Comparison of ENCODE assay signal across 9 mouse cellular contexts in the genomic region with DNA sequence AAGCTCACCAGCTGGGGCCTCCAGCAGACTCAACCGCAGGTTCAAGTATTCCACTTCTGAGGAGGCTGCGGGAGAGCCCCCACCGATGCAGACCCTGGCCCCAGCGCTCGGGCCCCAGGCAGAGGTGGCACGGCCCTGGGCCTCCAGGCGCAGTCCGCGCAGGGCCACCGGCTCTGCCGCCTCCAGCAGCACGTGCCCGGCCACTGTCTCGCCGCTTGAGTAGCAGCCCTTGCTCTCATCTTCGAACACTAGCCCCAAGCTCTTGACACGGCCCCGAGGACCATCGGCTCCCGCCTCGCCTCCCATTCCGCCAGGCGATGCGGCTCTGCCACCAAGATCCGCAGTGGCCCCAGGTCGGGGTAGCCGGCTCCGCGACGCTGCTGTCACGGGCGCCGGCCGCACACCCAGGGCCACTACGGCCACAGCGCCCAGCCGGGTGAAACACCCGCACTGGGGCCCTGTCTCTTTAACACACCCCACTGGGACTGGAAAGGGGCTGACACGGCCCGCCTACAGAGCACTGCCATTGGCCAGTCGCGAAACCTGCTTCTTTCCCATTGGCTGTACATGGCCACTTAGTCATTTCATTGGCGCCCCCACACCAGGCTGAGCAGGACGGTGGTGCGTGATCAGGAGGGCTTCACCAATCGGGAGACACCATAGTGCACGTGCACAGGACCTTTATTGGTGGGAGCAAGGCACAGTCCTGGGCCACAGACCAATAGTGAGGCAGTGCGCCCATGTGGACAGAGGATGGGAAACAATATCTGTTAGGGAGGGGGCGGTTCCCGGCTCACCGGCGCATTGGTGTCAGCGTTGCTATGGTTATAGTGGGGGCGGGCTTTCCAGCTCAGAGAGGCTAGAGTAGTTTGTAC. TPM values are rescaled to one million over a fixed set of nuclear protein-coding genes. Genes with fewer than 3 reads are reported as not detected.
A peak's percentile ranks its signal among the peaks of the same experiment; 100 is the strongest.
DNase-seq lines count a peak whose midpoint lies in the region; ATAC-seq and TF ChIP-seq lines count a peak whose summit lies in the region.
"Had no signal": no experiment of that assay in that cellular context is flagged by ENCODE, and none has a peak within 500 bp of the region (broad histone marks: within the 10 kb centered on the region; RNA-seq: fewer than 3 reads in every experiment).

Gene Arrdc4, minus strand, starts transcription at position 481 of the 875 bp plus-strand sequence.

- no peaks in the 10 kb centered on the region for H3K27me3 ChIP-seq in forebrain, embryonic 13.5 days
- no peaks in the 10 kb centered on the region for H3K27me3 ChIP-seq in heart, postnatal 0 days (ENCODE audit: control insufficient read depth, insufficient read depth, low read length)
- no peaks in the 10 kb centered on the region for H3K27me3 ChIP-seq in liver, embryonic 14.5 days (ENCODE audit: control insufficient read depth, insufficient read depth, low read length)
- no peaks in the 10 kb centered on the region for H3K27me3 ChIP-seq in neural tube, embryonic 11.5 days (ENCODE audit: control insufficient read depth, insufficient read depth, low read length)
- no peaks in the 10 kb centered on the region for H3K27me3 ChIP-seq in stomach, embryonic 16.5 days (ENCODE audit: control insufficient read depth, insufficient read depth, low read length)

- no peaks in the 10 kb centered on the region for H3K36me3 ChIP-seq in forebrain, embryonic 13.5 days (ENCODE audit: poor library complexity, severe bottlenecking)
- peaks cover 11% of the 10 kb centered on the region for H3K36me3 ChIP-seq in heart, postnatal 0 days (replicated peaks; ENCODE audit: control insufficient read depth, insufficient read depth, low read length)
- no peaks in the 10 kb centered on the region for H3K36me3 ChIP-seq in liver, embryonic 14.5 days (replicated peaks; ENCODE audit: control insufficient read depth, insufficient read depth, low read depth)
- no peaks in the 10 kb centered on the region for H3K36me3 ChIP-seq in neural tube, embryonic 11.5 days (ENCODE audit: control insufficient read depth, insufficient read depth, low read length)
- no peaks in the 10 kb centered on the region; the same call in 1 of the 2 replicates for H3K36me3 ChIP-seq in stomach, embryonic 16.5 days (ENCODE audit: control insufficient read depth, insufficient read depth, low read length)

- H3K9me3 ChIP-seq in forebrain, embryonic 13.5 days (replicated peaks) = no peaks in the 10 kb centered on the region
- H3K9me3 ChIP-seq in heart, postnatal 0 days (replicated peaks; ENCODE audit: control insufficient read depth, low read length) = no peaks in the 10 kb centered on the region
- no peaks in the 10 kb centered on the region for H3K9me3 ChIP-seq in liver, embryonic 14.5 days (ENCODE audit: control insufficient read depth, low read length)
- no peaks in the 10 kb centered on the region for H3K9me3 ChIP-seq in neural tube, embryonic 11.5 days (ENCODE audit: control insufficient read depth, low read length)
- H3K9me3 ChIP-seq in stomach, embryonic 16.5 days (replicated peaks; ENCODE audit: control insufficient read depth, low read length) = no peaks in the 10 kb centered on the region

- no peak for TF ChIP-seq CTCF in heart, postnatal 0 days (IDR thresholded peaks at IDR 0.05; ENCODE audit: low read depth)
- no peak for TF ChIP-seq CTCF in liver, embryonic 14.5 days (IDR thresholded peaks at IDR 0.05; ENCODE audit: low read depth)

- peak; percentile 83 to 84 for DNase-seq in CD8-positive naive resting alpha-beta T cell, adult 2 months (ENCODE audit: low read depth in 2 of 2, low spot score in 2 of 2)
- DNase-seq in cerebellum, adult 11 months = peak; percentile 98
- peak; percentile 99 for DNase-seq in heart, postnatal 0 days (ENCODE audit: low spot score)
- DNase-seq in kidney, postnatal 36 days = peak; percentile 98 to 100
- DNase-seq in liver, embryonic 14.5 days (ENCODE audit: low read depth in 3 of 3, low spot score in 3 of 3) = peak; percentile 83 to 86 (median 84)
- DNase-seq in neural tube, embryonic 11.5 days (ENCODE audit: low spot score) = peak; percentile 95

- peaks cover 40% of the 10 kb centered on the region for H3K4me1 ChIP-seq in forebrain, embryonic 13.5 days
- H3K4me1 ChIP-seq in heart, postnatal 0 days (ENCODE audit: control insufficient read depth, insufficient read depth) = peaks cover 17% of the 10 kb centered on the region
- peaks cover 0 to 13% of the 10 kb centered on the region in 2 experiments; a peak in 3 of 4 replicates for H3K4me1 ChIP-seq in liver, embryonic 14.5 days (replicated peaks; ENCODE audit: control insufficient read depth in 2 of 2, insufficient read depth in 2 of 2, low read length in 1 of 2)
- peaks cover 3% of the 10 kb centered on the region; the same call in 1 of the 2 replicates for H3K4me1 ChIP-seq in neural tube, embryonic 11.5 days (ENCODE audit: control insufficient read depth, insufficient read depth, low read length)
- H3K4me1 ChIP-seq in stomach, embryonic 16.5 days (ENCODE audit: control insufficient read depth, insufficient read depth, low read length) = peaks cover 17% of the 10 kb centered on the region

- H3K4me3 ChIP-seq in forebrain, embryonic 13.5 days = peak within 1 kb of the TSS; percentile 72
- H3K4me3 ChIP-seq in heart, postnatal 0 days (ENCODE audit: low read depth, low read length) = peak within 1 kb of the TSS; percentile 71
- H3K4me3 ChIP-seq in liver, embryonic 14.5 days (ENCODE audit: insufficient read depth in 1 of 2, low read depth in 2 of 2, low read length in 2 of 2) = peak within 1 kb of the TSS; percentile 47 to 59
- peak within 1 kb of the TSS; percentile 76 for H3K4me3 ChIP-seq in neural tube, embryonic 11.5 days (ENCODE audit: low read depth, low read length)
- peak within 1 kb of the TSS; percentile 92 for H3K4me3 ChIP-seq in stomach, embryonic 16.5 days (replicated peaks; ENCODE audit: low read length)

- H3K4me2 ChIP-seq in forebrain, embryonic 13.5 days = peak within 1 kb of the TSS; percentile 91
- peak within 1 kb of the TSS; percentile 78 for H3K4me2 ChIP-seq in heart, postnatal 0 days (ENCODE audit: low read depth, low read length)
- peak within 1 kb of the TSS; percentile 66 for H3K4me2 ChIP-seq in liver, embryonic 14.5 days (ENCODE audit: low read depth)
- H3K4me2 ChIP-seq in neural tube, embryonic 11.5 days (ENCODE audit: low read depth) = peak within 1 kb of the TSS; percentile 93
- H3K4me2 ChIP-seq in stomach, embryonic 16.5 days (ENCODE audit: low read depth, low read length) = peak within 1 kb of the TSS; percentile 86

- TF ChIP-seq EP300 in heart, postnatal 0 days (IDR thresholded peaks at IDR 0.05; ENCODE audit: low read depth) = peak; percentile 100
- TF ChIP-seq EP300 in liver, embryonic 14.5 days (IDR thresholded peaks at IDR 0.05; ENCODE audit: low read depth) = peak; percentile 68

- under 1% methylated on average over 53 of the region's 54 CpGs for WGBS in forebrain, embryonic 13.5 days
- under 1% methylated on average over 51 of the region's 54 CpGs for WGBS in heart, postnatal 0 days
- under 1% methylated on average over 54 of the region's 54 CpGs for whole genome bisulfite sequencing in liver, embryonic 14.5 days (ENCODE audit: insufficient replicate concordance)
- under 1% methylated on average over 54 of the region's 54 CpGs for WGBS in neural tube, embryonic 11.5 days
- WGBS in stomach, embryonic 16.5 days = under 1% methylated on average over 54 of the region's 54 CpGs

- peak within 1 kb of the TSS; percentile 83 for H3K9ac ChIP-seq in forebrain, embryonic 13.5 days
- H3K9ac ChIP-seq in heart, postnatal 0 days (replicated peaks; ENCODE audit: low read depth, low read length) = peak within 1 kb of the TSS; percentile 79
- H3K9ac ChIP-seq in liver, embryonic 14.5 days (replicated peaks) = peak within 1 kb of the TSS; percentile 48
- peak within 1 kb of the TSS; percentile 77 for H3K9ac ChIP-seq in neural tube, embryonic 11.5 days (ENCODE audit: low read length)
- H3K9ac ChIP-seq in stomach, embryonic 16.5 days (ENCODE audit: low read length) = peak within 1 kb of the TSS; percentile 95

- peak; percentile 100 for ATAC-seq in forebrain, embryonic 13.5 days
- ATAC-seq in heart, postnatal 0 days (ENCODE audit: insufficient read depth, low read depth) = peak; percentile 100
- ATAC-seq in liver, embryonic 14.5 days (ENCODE audit: insufficient read depth) = peak; percentile 99
- peak; percentile 100 for ATAC-seq in neural tube, embryonic 11.5 days (ENCODE audit: insufficient read depth, low FRiP score, low TSS enrichment)
- ATAC-seq in stomach, embryonic 16.5 days (ENCODE audit: insufficient read depth, low FRiP score) = peak; percentile 100

- H3K27ac ChIP-seq in forebrain, embryonic 13.5 days = peak within 1 kb of the TSS; percentile 74
- H3K27ac ChIP-seq in heart, postnatal 0 days (ENCODE audit: low read depth) = peak within 1 kb of the TSS; percentile 79
- no peak within 1 kb of the TSS for H3K27ac ChIP-seq in liver, embryonic 14.5 days
- H3K27ac ChIP-seq in neural tube, embryonic 11.5 days (ENCODE audit: low read depth, low read length) = peak within 1 kb of the TSS; percentile 44; the same call in 1 of the 2 replicates
- H3K27ac ChIP-seq in stomach, embryonic 16.5 days (ENCODE audit: low read length) = peak within 1 kb of the TSS; percentile 87

RNA-seq across cellular contexts. Expression of gene Arrdc4, which starts in this region (rescaled TPM):
- polyA plus RNA-seq in forebrain, embryonic 13.5 days (2015; fragmentation: Nextera tagmentation; extraction: Ambion mirVana) = 19.9 and 20.1 TPM in 2 replicates
- total RNA-seq in heart, postnatal 0 days (2014; rRNA removed; ENCODE audit: low replicate concordance) = 36.7 and 41.6 TPM in 2 replicates
- 20.6 and 20.7 TPM in 2 replicates for polyA plus RNA-seq in heart, postnatal 0 days (2015; fragmentation: Nextera tagmentation; extraction: Ambion mirVana)
- 1.00 and 1.4 TPM in 2 replicates for polyA plus RNA-seq in liver, embryonic 14.5 days (2012; rRNA removed)
- polyA plus RNA-seq in liver, embryonic 14.5 days (2014; fragmentation: Nextera tagmentation; extraction: Ambion mirVana) = 4.1 and 4.3 TPM in 2 replicates
- polyA plus RNA-seq in neural tube, embryonic 11.5 days (2014; fragmentation: Nextera tagmentation; extraction: Ambion mirVana) = 24.8 and 25.5 TPM in 2 replicates
- polyA plus RNA-seq in stomach, embryonic 16.5 days (2015; fragmentation: Nextera tagmentation; extraction: Ambion mirVana) = 20.3 and 21.4 TPM in 2 replicates
- total RNA-seq: MEL had no signal
